Mouse (Mus musculus) heart, embryonic 14.5 days (tissue): ENCODE measurements around the gene Exoc3l. TPM values are rescaled to one million over a fixed set of nuclear protein-coding genes. Genes with fewer than 3 reads are reported as not detected.

Source experiments
- ATAC-seq: fragments of 200-750 bp; cut with Nextera tagmentation; 2 replicates; pipeline ENCODE4 v1.8.0; 2017; ENCODE audit warnings: low read depth, moderate TSS enrichment; ENCODE audit not compliant: insufficient number of reproducible peaks, insufficient read depth, low FRiP score
- H3K27ac ChIP-seq, 2 experiments: fragments of 200-500 bp in 1 of 2; fragments of 300-500 bp in 1 of 2; sonication (generic) in 1 of 2; replicated peaks in 1 of 2; 2 replicates each; pipeline ENCODE4 v1.5.1; 2012 to 2014; ENCODE audit warnings: low read depth in 2 of 2, low read length in 2 of 2, control low read depth in 1 of 2, mild to moderate bottlenecking in 1 of 2, mixed read lengths in 1 of 2; ENCODE audit not compliant: control insufficient read depth in 1 of 2, insufficient read depth in 1 of 2
- H3K27me3 ChIP-seq: fragments of 300-500 bp; sonication (generic); 2 replicates; pipeline ENCODE4 v1.6.1; 2014; ENCODE audit warnings: mild to moderate bottlenecking, low read length, control low read depth; ENCODE audit not compliant: control insufficient read depth, insufficient read depth
- H3K36me3 ChIP-seq: fragments of 300-500 bp; sonication (generic); 2 replicates; pipeline ENCODE4 v1.6.1; 2014; ENCODE audit warnings: mild to moderate bottlenecking, control low read depth, low read length, mixed read lengths; ENCODE audit not compliant: control insufficient read depth, insufficient read depth
- H3K4me1 ChIP-seq, 2 experiments: fragments of 200-500 bp in 1 of 2; fragments of 300-500 bp in 1 of 2; sonication (generic) in 1 of 2; 2 replicates each; pipeline ENCODE4 v1.6.1; 2012 to 2014; ENCODE audit warnings: low read length in 2 of 2, control low read depth in 1 of 2, mixed read lengths in 1 of 2; ENCODE audit not compliant: control insufficient read depth in 2 of 2, insufficient read depth in 2 of 2
- H3K4me2 ChIP-seq: fragments of 300-500 bp; sonication (generic); 2 replicates; pipeline ENCODE4 v1.6.1; 2014; ENCODE audit warnings: mild to moderate bottlenecking, low read length
- H3K4me3 ChIP-seq, 2 experiments: fragments of 200-500 bp in 1 of 2; fragments of 300-500 bp in 1 of 2; sonication (generic) in 1 of 2; 2 replicates each; pipeline ENCODE4 v1.5.1; 2012 to 2014; ENCODE audit warnings: low read length in 2 of 2, mild to moderate bottlenecking in 2 of 2, control low read depth in 1 of 2, low read depth in 1 of 2, moderate library complexity in 1 of 2; ENCODE audit not compliant: control insufficient read depth in 1 of 2, insufficient read depth in 1 of 2
- H3K9ac ChIP-seq: fragments of 300-500 bp; sonication (generic); 2 replicates; pipeline ENCODE4 v1.6.1; 2014; ENCODE audit warnings: mild to moderate bottlenecking, low read length
- H3K9me3 ChIP-seq: fragments of 300-500 bp; sonication (generic); 2 replicates; pipeline ENCODE4 v1.6.1; 2016; ENCODE audit warnings: low read length, control low read depth; ENCODE audit not compliant: control insufficient read depth
- WGBS: fragments of 180-500 bp; shearing (Covaris S2); extraction: QIAGEN DNeasy Blood & Tissue Kit; methylation state at CpG from one replicate; pipeline ENCODE4 v1.1.7; 2014; 5-methylcytosine and 5-hydroxymethylcytosine counted together
- polyA plus RNA-seq: library from polyadenylated mRNA; unstranded; fragments of >200 nt; fragmentation: Nextera tagmentation; extraction: Ambion mirVana; gene quantifications from 2 replicates; pipeline ENCODE4 v1.2.1, GENCODE M21; 2014

The Exoc3l gene
- polyA plus RNA-seq, 1 experiment from 2014 or later: 14.7 TPM

DNA sequence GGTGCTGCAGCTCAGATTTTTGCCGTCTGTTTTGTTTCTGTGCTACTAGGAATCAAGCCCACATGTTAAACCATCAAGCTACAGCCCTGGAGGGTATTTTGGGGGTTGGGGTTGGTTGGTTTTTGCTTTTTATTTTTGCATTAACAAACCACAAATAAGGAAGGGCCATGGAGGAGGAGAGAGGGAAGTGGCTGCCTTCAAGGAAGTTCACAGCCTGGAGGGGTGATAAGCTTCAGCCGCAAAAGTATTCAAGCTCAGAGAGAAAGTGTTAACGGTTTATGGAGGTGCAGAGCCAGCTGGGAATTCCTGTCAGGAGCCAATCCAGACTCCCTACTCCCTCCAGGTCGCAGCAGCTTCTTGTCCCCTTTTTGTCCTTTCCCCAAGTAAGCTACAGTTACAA, 43.1 kb upstream of the Exoc3l start:
- Histone ChIP-seq H3K9ac (peak overlapping the region; percentile 48; the same call in 1 of the 2 replicates), H3K4me3 (no peak overlapping the region), H3K4me2 (no peak overlapping the region), H3K9me3 (no peaks in the 10 kb centered on the region), H3K4me1 (peaks cover 24 to 40% of the 10 kb centered on the region in 2 experiments), H3K27me3 (no peaks in the 10 kb centered on the region), H3K36me3 (peaks cover 54% of the 10 kb centered on the region), H3K27ac (peak overlapping the region; percentile 47 to 65)
- 15% methylated on average over 4 of the region's 4 CpGs for WGBS
- ATAC-seq: no peak

DNA sequence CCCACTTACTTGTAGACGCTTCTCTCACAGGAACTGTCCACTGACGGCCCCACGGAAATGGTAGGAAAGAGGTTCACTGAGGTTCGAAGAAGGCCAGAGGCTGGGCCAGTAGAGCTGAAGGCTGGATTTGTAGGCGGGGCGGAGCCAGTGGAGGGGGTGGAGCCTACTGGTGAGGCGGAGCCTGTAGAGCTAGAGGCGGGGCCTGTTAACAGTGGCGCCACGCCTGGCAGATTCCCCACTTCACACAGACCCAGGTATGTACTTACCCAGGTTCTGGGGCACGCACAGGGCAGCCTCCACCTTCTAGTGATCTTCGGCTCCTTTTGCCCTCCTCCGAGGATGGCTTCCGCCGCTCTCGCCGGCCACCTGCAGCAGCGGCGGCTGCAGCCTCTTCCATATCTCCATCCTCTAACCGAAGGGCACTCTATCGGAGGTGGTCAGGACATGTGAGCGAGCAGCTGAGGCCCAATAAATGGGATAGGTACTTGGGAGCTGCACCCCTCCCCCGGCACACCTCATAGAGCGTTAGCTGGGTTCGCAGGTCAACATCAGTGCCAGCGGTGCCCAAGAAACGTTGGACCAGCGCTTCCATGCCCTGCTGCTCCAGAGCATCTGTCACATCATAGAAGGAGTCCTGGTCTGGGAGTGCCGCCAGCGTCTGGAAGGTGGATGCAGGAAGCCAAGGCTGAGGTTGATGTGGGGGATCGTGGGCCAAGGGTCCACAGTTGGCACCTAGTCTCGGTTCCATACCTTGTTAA, 40.7 kb upstream of the Exoc3l start:
- H3K4me1 ChIP-seq: peaks cover 22 to 33% of the 10 kb centered on the region in 2 experiments
- H3K9ac ChIP-seq: no peak overlapping the region
- no peak overlapping the region for H3K4me3 ChIP-seq
- H3K36me3 ChIP-seq: peaks cover 71% of the 10 kb centered on the region
- no peak overlapping the region for H3K4me2 ChIP-seq
- H3K9me3 ChIP-seq: no peaks in the 10 kb centered on the region
- H3K27ac ChIP-seq: no peak overlapping the region
- 68% methylated on average over 32 of the region's 32 CpGs for WGBS
- ATAC-seq: no peak
- H3K27me3 ChIP-seq: no peaks in the 10 kb centered on the region

DNA sequence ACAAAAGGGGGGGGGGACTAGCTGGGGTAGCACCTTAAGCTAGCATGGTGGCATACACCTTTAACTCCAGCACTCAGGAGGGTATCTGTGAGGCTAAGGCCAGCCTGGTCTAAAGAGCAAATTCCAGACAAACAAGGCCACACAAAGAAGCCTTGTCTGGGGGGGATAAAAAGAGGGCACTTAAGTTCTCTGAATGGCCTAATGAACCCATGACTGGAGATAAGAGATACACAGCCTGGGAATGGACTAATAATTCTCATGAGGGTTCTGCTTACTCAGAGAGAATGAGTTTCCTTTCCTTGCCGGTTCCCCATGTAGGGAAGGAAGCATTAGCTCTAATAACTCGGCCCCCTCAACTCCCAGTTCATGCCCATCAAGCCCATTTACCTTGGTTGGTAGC, 36.6 kb upstream of the Exoc3l start:
- no peak overlapping the region for H3K4me3 ChIP-seq
- 43% methylated on average over 2 of the region's 2 CpGs for WGBS

DNA sequence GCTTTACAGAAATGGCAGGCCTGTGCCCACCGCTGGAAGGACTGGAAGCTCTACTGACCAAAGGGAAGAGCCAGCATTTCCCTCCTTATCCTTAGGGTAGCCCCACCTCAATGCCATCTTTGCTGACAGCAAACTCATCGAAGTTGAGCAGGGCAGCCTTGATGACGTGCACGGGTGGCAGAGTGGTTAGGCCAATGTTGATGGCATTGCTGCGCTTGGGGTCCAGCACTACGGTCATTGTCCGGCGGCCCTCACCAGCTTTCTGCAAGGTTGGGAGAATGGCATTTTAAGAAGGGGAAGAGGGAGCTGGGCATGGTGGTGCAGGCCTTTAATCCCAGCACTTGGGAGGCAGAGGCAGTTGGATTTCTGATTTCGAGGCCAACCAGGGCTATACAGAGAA, 36.0 kb upstream of the Exoc3l start:
- no peak overlapping the region for H3K4me3 ChIP-seq
- H3K4me1 ChIP-seq: peaks cover 3 to 7% of the 10 kb centered on the region in 2 experiments; a peak in 3 of 4 replicates
- peaks cover 90% of the 10 kb centered on the region for H3K36me3 ChIP-seq
- no peaks in the 10 kb centered on the region for H3K9me3 ChIP-seq
- no peak overlapping the region for H3K27ac ChIP-seq
- ATAC-seq: no peak
- WGBS: 93% methylated on average over 9 of the region's 9 CpGs
- no peak overlapping the region for H3K9ac ChIP-seq
- no peak overlapping the region for H3K4me2 ChIP-seq
- no peaks in the 10 kb centered on the region for H3K27me3 ChIP-seq

More for the DNA sequence above, 36.6 kb upstream of the Exoc3l start:
- Histone ChIP-seq H3K9ac (no peak overlapping the region), H3K9me3 (no peaks in the 10 kb centered on the region), H3K27me3 (no peaks in the 10 kb centered on the region), H3K27ac (no peak overlapping the region), H3K4me1 (peaks cover under 1% of the 10 kb centered on the region in 2 experiments; a peak in 3 of 4 replicates), H3K4me2 (no peak overlapping the region), H3K36me3 (peaks cover 96% of the 10 kb centered on the region)
- ATAC-seq: no peak

DNA sequence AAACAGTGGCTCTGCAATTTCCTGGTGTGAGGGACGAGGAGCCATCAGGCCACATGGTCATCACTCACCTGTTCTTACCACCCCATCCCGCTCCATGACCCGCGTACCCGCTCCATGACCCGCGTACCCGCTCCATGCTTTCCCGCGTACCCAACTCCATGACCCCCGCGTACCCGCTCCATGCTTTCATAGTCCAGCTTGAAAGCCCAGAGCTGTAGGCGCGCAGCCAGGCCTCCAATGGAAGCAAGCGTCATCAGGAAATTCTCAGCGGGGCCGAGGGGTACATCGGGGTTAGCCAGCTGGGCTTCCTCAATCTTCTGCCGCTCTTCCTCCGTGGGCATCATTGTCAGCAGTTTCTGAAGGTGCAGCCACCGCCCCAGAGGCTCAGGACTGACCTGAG, 35.6 kb upstream of the Exoc3l start:
- no peak overlapping the region for H3K27ac ChIP-seq
- 93% methylated on average over 22 of the region's 22 CpGs for WGBS
- H3K4me2 ChIP-seq: no peak overlapping the region
- no peaks in the 10 kb centered on the region for H3K27me3 ChIP-seq
- no peaks in the 10 kb centered on the region for H3K9me3 ChIP-seq
- peaks cover 3 to 9% of the 10 kb centered on the region in 2 experiments; a peak in 3 of 4 replicates for H3K4me1 ChIP-seq
- no peak overlapping the region for H3K9ac ChIP-seq
- H3K4me3 ChIP-seq: no peak overlapping the region
- no peak for ATAC-seq
- H3K36me3 ChIP-seq: peaks cover 86% of the 10 kb centered on the region

DNA sequence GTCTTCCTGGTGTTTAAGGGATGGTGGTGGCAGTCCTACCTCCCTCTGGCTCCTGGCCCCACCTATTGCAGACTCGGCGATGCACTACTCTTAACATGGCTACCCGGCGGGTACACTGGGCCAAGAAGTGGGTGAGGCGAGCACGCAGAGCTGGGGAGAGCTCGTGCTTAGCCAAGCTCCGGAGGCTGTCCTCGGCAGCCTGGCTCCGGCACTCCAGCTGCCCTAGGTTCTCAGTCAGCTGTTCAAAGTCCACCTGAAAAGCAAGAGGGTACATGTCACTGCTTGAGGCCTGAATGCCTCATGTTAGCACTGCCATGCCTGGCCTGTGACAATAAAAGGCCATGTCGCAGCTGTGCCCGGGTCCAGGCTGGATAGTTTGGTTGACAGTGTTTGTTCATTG, 34.4 kb upstream of the Exoc3l start:
- Histone ChIP-seq H3K9me3 (no peaks in the 10 kb centered on the region), H3K4me3 (no peak overlapping the region), H3K4me2 (no peak overlapping the region), H3K27me3 (no peaks in the 10 kb centered on the region), H3K4me1 (peaks cover 6 to 13% of the 10 kb centered on the region in 2 experiments), H3K36me3 (peaks cover 74% of the 10 kb centered on the region), H3K9ac (no peak overlapping the region), H3K27ac (no peak overlapping the region)
- no peak for ATAC-seq
- 94% methylated on average over 12 of the region's 12 CpGs for WGBS

DNA sequence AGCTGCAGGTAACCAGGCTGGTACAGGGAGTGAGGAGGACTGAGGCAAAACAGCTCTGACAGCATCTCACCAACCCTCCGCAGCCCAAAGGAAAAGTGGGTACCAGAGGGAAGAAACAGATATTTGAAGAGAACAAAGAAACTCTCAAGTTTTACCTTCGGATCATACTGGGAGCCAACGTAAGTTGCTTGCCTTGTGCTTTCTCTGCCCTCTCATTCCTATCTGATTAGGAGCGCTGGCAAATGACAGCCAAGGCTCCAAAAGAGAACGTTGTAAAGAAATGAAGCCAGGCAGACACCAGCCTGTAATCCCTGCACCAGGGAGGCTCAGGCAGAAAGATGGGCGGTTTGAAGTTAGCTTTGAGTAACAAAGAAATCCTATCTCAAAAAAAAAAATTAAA, 31.1 kb upstream of the Exoc3l start:
- Histone ChIP-seq H3K9ac (peak overlapping the region; percentile 92), H3K4me2 (peak overlapping the region; percentile 88), H3K4me1 (peaks cover 6 to 17% of the 10 kb centered on the region in 2 experiments), H3K27ac (peak overlapping the region; percentile 70 to 78; a peak in 3 of 4 replicates), H3K9me3 (no peaks in the 10 kb centered on the region), H3K27me3 (no peaks in the 10 kb centered on the region), H3K4me3 (peak overlapping the region; percentile 87 to 89), H3K36me3 (peaks cover 56% of the 10 kb centered on the region)
- ATAC-seq: no peak
- WGBS: 27% methylated on average over 6 of the region's 6 CpGs
